Mouse (Mus musculus): Measurements from ENCODE around the gene Spata31d1d. TPM values are rescaled to one million over a fixed set of nuclear protein-coding genes. Genes with fewer than 3 reads are reported as not detected.

The Spata31d1d gene
- polyA plus RNA-seq (2012; rRNA removed), result not detected in 2 replicates

GRCm38 (mm10) chr13:59731652-59732051 is at the start of gene Spata31d1d:
Gene Spata31d1d, minus strand, starts transcription at chr13:59731752.

GRCm38 (mm10) chr13:59769296-59770163 is 38.0 kb upstream of the Spata31d1d start, which contains the start of gene Isca1:
Gene Isca1, minus strand, starts transcription at chr13:59769810.

GRCm38 (mm10) chr13:59746711-59747110 is 15.2 kb upstream of the Spata31d1d start, which contains the start of gene 1700014D04Rik:
Gene 1700014D04Rik, minus strand, starts transcription at chr13:59746752.

GRCm38 (mm10) chr13:59711984-59712383 is 19.6 kb downstream of the Spata31d1d start, which contains the start of gene Spata31d1b:
Gene Spata31d1b, plus strand, starts transcription at chr13:59712284.

GRCm38 (mm10) chr13:59710230-59710629 is 21.3 kb downstream of the Spata31d1d start, which contains the start of gene Spata31d1a:
Gene Spata31d1a, minus strand, starts transcription at chr13:59710330.

GRCm38 (mm10) chr13:59694008-59694407 is 37.5 kb downstream of the Spata31d1d start, which contains the start of gene 4921517D22Rik:
Gene 4921517D22Rik, minus strand, starts transcription at chr13:59694108.

Other genes starting within 250 kb of the Spata31d1d start
- gene Agtpbp1, start 146.5 kb downstream of the Spata31d1d start, polyA plus RNA-seq (2012; rRNA removed), result 2.1 and 2.6 TPM in 2 replicates
- 28.1 and 32.8 TPM in 2 replicates for gene Naa35, start 146.5 kb downstream of the Spata31d1d start, polyA plus RNA-seq (2012; rRNA removed)
- gene Golm1, start 55.9 kb downstream of the Spata31d1d start, polyA plus RNA-seq (2012; rRNA removed), result 129 and 147 TPM in 2 replicates
- gene 4921517D22Rik, start 37.6 kb downstream of the Spata31d1d start, polyA plus RNA-seq (2012; rRNA removed), result not detected in 2 replicates
- gene Spata31d1a, start 21.4 kb downstream of the Spata31d1d start, polyA plus RNA-seq (2012; rRNA removed), result not detected in 2 replicates
- gene Spata31d1b, start 19.5 kb downstream of the Spata31d1d start, polyA plus RNA-seq (2012; rRNA removed), result not detected in 2 replicates
- not detected in 2 replicates for gene 1700014D04Rik, start 15.0 kb upstream of the Spata31d1d start, polyA plus RNA-seq (2012; rRNA removed)
- gene Isca1, start 38.1 kb upstream of the Spata31d1d start, polyA plus RNA-seq (2012; rRNA removed), result 50.1 and 59.4 TPM in 2 replicates
- gene Gm49354, start 50.5 kb upstream of the Spata31d1d start, polyA plus RNA-seq (2012; rRNA removed), result not detected in 2 replicates
- 19.0 and 20.4 TPM in 2 replicates for gene Tut7, start 91.4 kb upstream of the Spata31d1d start, polyA plus RNA-seq (2012; rRNA removed)

All from colon, adult 2 months (tissue).